Mouse (Mus musculus) embryonic facial prominence, embryonic 14.5 days (tissue): Measurements from ENCODE around the gene Rrn3. TPM values are rescaled to one million over a fixed set of nuclear protein-coding genes. Genes with fewer than 3 reads are reported as not detected.
"Not testable (repeated sequence)": the region's sequence is repeated elsewhere in the genome, so short reads cannot be mapped to it uniquely, and the experiment has no call there.

Experiments used
- ATAC-seq: fragments of 200-750 bp; cut with Nextera tagmentation; 2 replicates; pipeline ENCODE4 v1.8.0; 2017; ENCODE audit warnings: low read depth, moderate number of reproducible peaks, moderate TSS enrichment
- DNase-seq: peaks from one replicate; pipeline ENCODE4 v3.0.0-alpha.2; 2015; ENCODE audit warnings: low spot score
- H3K27ac ChIP-seq: fragments of 300-500 bp; sonication (generic); replicated peaks from 2 replicates; pipeline ENCODE4 v1.5.1; 2014; ENCODE audit warnings: low read depth, mild to moderate bottlenecking, low read length, moderate library complexity
- H3K27me3 ChIP-seq: fragments of 300-500 bp; sonication (generic); replicated peaks from 2 replicates; pipeline ENCODE4 v1.6.1; 2014; ENCODE audit warnings: low read length; ENCODE audit not compliant: control insufficient read depth, insufficient read depth
- H3K36me3 ChIP-seq: fragments of 300-500 bp; sonication (generic); 2 replicates; pipeline ENCODE4 v1.6.1; 2014; ENCODE audit warnings: low read length, mixed read lengths; ENCODE audit not compliant: control insufficient read depth, insufficient read depth
- H3K4me1 ChIP-seq: fragments of 300-500 bp; sonication (generic); 2 replicates; pipeline ENCODE4 v1.6.1; 2014; ENCODE audit warnings: antibody characterized with exemption, low read length; ENCODE audit not compliant: control insufficient read depth, insufficient read depth
- H3K4me2 ChIP-seq: fragments of 300-500 bp; sonication (generic); 2 replicates; pipeline ENCODE4 v1.6.1; 2014; ENCODE audit warnings: low read depth, mild to moderate bottlenecking, low read length, moderate library complexity, mixed read lengths
- H3K4me3 ChIP-seq: fragments of 300-500 bp; sonication (generic); 2 replicates; pipeline ENCODE4 v1.5.1; 2014; ENCODE audit warnings: low read depth, mild to moderate bottlenecking, low read length
- H3K9ac ChIP-seq: fragments of 300-500 bp; sonication (generic); 2 replicates; pipeline ENCODE4 v1.6.1; 2014; ENCODE audit warnings: low read depth, mild to moderate bottlenecking, low read length, moderate library complexity, mixed read lengths
- H3K9me3 ChIP-seq: fragments of 300-500 bp; sonication (generic); 2 replicates; pipeline ENCODE4 v1.6.1; 2016; ENCODE audit warnings: low read length; ENCODE audit not compliant: control insufficient read depth
- WGBS: fragments of 180-500 bp; shearing (Covaris S2); extraction: QIAGEN DNeasy Blood & Tissue Kit; methylation state at CpG from one replicate; pipeline ENCODE4 v1.1.7; 2014; 5-methylcytosine and 5-hydroxymethylcytosine counted together
- polyA plus RNA-seq: library from polyadenylated mRNA; unstranded; fragments of >200 nt; fragmentation: Nextera tagmentation; extraction: Ambion mirVana; gene quantifications from 2 replicates; pipeline ENCODE4 v1.2.1, GENCODE M21; 2014

Rrn3 gene
- 43.3 and 46.9 TPM in 2 replicates for polyA plus RNA-seq

DNA sequence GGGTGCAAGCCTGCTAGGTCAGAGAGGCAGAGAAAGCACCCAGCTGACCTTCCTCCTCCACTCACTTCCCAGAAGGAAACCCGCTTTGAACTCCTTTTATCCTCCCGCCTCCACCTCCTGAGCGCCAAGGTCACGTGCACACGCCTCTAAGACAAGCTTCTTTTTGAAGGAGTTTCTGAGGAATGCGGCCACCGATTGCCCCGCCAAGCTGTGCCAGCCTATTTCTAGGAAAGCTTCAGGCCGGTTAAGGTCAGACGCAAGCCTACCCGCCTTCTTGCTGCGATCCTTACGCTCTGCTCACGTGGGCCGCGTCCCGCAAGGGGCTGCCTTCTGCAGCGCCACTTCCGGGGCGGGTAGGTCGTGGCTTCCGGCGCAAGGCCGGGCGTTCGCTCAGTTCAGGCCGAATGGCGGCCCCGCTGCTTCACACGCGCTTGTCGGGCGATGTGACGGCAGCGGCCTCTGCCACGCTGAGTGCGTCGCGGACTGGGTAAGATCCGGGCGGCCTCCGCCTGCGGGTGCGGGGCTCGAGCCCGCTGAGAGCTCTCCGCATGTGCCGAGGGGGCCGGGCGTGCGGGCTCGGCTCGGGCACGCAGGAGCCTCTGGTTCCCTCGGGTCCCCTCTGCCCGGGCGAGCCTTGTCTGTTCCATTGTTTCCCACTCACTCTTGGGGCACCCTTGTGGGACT, at the start of gene Rrn3:
TSS of gene Rrn3 (plus strand) at position 356 of the 684 bp plus-strand sequence.
- ATAC-seq, result peak; percentile 99
- under 1% methylated on average over 45 of the region's 57 CpGs for WGBS
- no peaks in the 10 kb centered on the region for H3K27me3 ChIP-seq
- H3K36me3 ChIP-seq, result peaks cover 20% of the 10 kb centered on the region
- H3K4me2 ChIP-seq, result peak within 1 kb of the TSS; percentile 82
- peaks cover 14% of the 10 kb centered on the region for H3K4me1 ChIP-seq
- peak within 1 kb of the TSS; percentile 85 for H3K4me3 ChIP-seq
- H3K9ac ChIP-seq, result peak within 1 kb of the TSS; percentile 89
- peak; percentile 95 for DNase-seq
- peaks cover 11% of the 10 kb centered on the region; the same call in 1 of the 2 replicates for H3K9me3 ChIP-seq
- H3K27ac ChIP-seq, result peak within 1 kb of the TSS; percentile 87

DNA sequence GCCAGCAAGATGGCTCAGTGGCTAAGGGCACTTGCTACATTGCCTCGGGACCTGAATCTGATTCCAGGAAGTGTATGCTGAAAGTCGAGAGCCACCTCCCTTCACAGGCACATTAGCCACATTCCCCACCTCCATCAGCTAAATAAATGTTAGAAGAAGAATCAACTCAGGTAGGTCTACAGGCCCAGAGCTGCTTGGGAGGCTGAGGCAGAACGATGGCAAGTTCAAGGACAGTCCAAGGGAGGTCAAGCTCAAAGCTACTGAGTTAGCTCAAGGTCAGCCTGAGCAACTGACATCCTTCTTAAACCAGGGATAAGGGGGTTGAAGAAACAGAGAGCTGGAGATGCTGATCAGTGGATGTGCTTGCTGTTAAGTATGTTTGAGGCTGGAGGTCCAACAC, 47.7 kb upstream of the Rrn3 start:
- Histone ChIP-seq H3K4me2 (no peak overlapping the region), H3K27me3 (no peaks in the 10 kb centered on the region), H3K9me3 (no peaks in the 10 kb centered on the region), H3K36me3 (no peaks in the 10 kb centered on the region), H3K4me1 (no peaks in the 10 kb centered on the region), H3K9ac (no peak overlapping the region), H3K4me3 (no peak overlapping the region), H3K27ac (no peak overlapping the region)
- ATAC-seq (no peak), DNase-seq (no peak)
- 68% methylated on average over 3 of the region's 3 CpGs for WGBS

- ATAC-seq, result no peak
- Histone ChIP-seq H3K4me1 (no peaks in the 10 kb centered on the region), H3K27me3 (no peaks in the 10 kb centered on the region), H3K9me3 (no peaks in the 10 kb centered on the region), H3K36me3 (no peaks in the 10 kb centered on the region), H3K27ac (no peak overlapping the region), H3K4me3 (no peak overlapping the region), H3K4me2 (no peak overlapping the region), H3K9ac (no peak overlapping the region)
- 20% methylated on average over 9 of the region's 9 CpGs for WGBS
- peak; percentile 75 for DNase-seq
Observed at GRCm38 (mm10) chr16:13733518-13734137, 46.9 kb upstream of the Rrn3 start.

GRCm38 (mm10) chr16:13735977-13736376, 44.5 kb upstream of the Rrn3 start:
- Histone ChIP-seq H3K4me3 (no peak overlapping the region), H3K9ac (no peak overlapping the region), H3K27ac (no peak overlapping the region), H3K36me3 (no peaks in the 10 kb centered on the region), H3K27me3 (no peaks in the 10 kb centered on the region), H3K4me1 (no peaks in the 10 kb centered on the region), H3K4me2 (no peak overlapping the region), H3K9me3 (no peaks in the 10 kb centered on the region)
- ATAC-seq (no peak), DNase-seq (no peak)
- WGBS, result 71% methylated on average over 8 of the region's 8 CpGs

GRCm38 (mm10) chr16:13739044-13739443, 41.5 kb upstream of the Rrn3 start:
- not testable (repeated sequence) for H3K4me1 ChIP-seq, H3K9ac ChIP-seq, H3K4me2 ChIP-seq, DNase-seq, H3K4me3 ChIP-seq, H3K27ac ChIP-seq, H3K27me3 ChIP-seq, H3K9me3 ChIP-seq, ATAC-seq, H3K36me3 ChIP-seq
- 54% methylated on average over 4 of the region's 4 CpGs for WGBS

DNA sequence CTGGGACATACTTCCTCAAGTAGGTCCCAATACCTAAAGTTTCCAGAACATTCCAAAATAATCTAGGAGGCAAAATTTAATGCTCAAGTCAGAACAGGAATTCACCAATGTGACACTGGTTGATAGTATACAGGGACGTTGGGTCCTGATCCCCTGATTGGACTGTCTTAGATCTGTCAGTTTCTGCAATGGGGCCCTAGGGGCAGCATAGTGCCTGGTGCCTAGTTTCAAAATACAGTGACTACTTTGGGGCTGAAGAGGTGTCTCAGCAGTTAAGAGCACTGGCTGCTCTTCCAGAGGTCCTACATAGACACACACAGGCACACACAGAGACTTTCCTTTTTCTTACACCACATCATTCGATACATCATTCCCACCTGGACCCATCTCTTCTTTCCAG, 39.7 kb upstream of the Rrn3 start:
- Histone ChIP-seq H3K4me3 (no peak overlapping the region), H3K9ac (no peak overlapping the region), H3K36me3 (no peaks in the 10 kb centered on the region), H3K4me2 (no peak overlapping the region), H3K9me3 (no peaks in the 10 kb centered on the region), H3K27me3 (no peaks in the 10 kb centered on the region), H3K27ac (no peak overlapping the region), H3K4me1 (no peaks in the 10 kb centered on the region)
- WGBS, result 61% methylated on average over 2 of the region's 2 CpGs
- ATAC-seq (no peak), DNase-seq (no peak)

DNA sequence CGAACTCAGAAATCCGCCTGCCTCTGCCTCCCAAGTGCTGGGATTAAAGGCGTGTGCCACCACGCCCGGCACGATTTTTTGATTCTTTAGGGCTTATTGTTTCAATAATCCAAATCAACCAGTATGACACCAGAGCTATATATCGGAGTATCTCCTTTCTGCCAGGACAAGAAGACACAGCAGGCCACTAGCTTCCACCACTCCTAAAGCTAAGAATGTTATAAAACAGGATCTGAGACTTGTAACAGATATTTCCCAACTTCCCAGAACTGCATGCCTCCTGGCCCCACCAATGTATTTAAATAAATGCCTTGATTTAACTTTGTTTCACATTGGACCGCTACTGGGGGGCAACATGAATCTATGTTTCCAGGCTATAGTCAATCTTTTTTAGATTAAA, 32.8 kb upstream of the Rrn3 start:
- Histone ChIP-seq H3K27me3 (no peaks in the 10 kb centered on the region), H3K36me3 (no peaks in the 10 kb centered on the region), H3K4me3 (no peak overlapping the region), H3K27ac (no peak overlapping the region), H3K9me3 (no peaks in the 10 kb centered on the region), H3K4me1 (no peaks in the 10 kb centered on the region), H3K4me2 (no peak overlapping the region), H3K9ac (no peak overlapping the region)
- DNase-seq (no peak), ATAC-seq (no peak)
- 88% methylated on average over 8 of the region's 8 CpGs for WGBS

- no peaks in the 10 kb centered on the region for H3K9me3 ChIP-seq
- H3K27me3 ChIP-seq, result no peaks in the 10 kb centered on the region
- H3K4me2 ChIP-seq, result no peak overlapping the region
- no peaks in the 10 kb centered on the region for H3K4me1 ChIP-seq
- H3K36me3 ChIP-seq, result no peaks in the 10 kb centered on the region
- ATAC-seq (no peak), DNase-seq (no peak)
- no peak overlapping the region for H3K27ac ChIP-seq
- 65% methylated on average over 3 of the region's 3 CpGs for WGBS
- no peak overlapping the region for H3K9ac ChIP-seq
- H3K4me3 ChIP-seq, result no peak overlapping the region
Observed at GRCm38 (mm10) chr16:13748124-13748523, 32.4 kb upstream of the Rrn3 start.

DNA sequence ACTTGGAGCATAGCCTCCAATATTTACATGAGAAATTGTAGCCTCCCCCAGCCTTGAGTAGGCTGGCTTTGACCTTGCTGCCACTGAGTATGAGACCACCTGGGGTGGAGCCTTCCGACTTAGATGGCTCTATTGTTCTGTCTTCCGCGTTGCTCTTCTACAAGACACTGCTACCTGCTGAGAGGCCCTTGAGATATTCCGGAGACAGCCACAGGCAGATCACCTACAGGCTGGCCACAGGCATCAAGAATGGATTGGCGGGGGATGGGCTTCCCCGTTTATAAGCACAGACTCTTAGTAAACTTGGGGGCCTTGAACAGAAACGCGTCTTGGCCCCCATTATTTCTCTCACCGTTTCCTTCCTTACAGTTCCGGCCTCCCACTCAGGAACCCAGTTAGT, 31.7 kb upstream of the Rrn3 start:
- not testable (repeated sequence) for H3K9ac ChIP-seq, DNase-seq, H3K9me3 ChIP-seq, H3K4me1 ChIP-seq, ATAC-seq, H3K36me3 ChIP-seq, H3K4me2 ChIP-seq, H3K4me3 ChIP-seq, H3K27me3 ChIP-seq, H3K27ac ChIP-seq
- WGBS, result 17% methylated on average over 10 of the region's 10 CpGs
